Mouse (Mus musculus) embryonic facial prominence, embryonic 11.5 days (tissue): Measurements from ENCODE around the gene Gm20388. TPM values are rescaled to one million over a fixed set of nuclear protein-coding genes. Genes with fewer than 3 reads are reported as not detected.

Source experiments
- ATAC-seq: fragments of 200-750 bp; cut with Nextera tagmentation; replicated peaks from 2 replicates; pipeline ENCODE4 v1.8.0; 2017; ENCODE audit warnings: low read depth; ENCODE audit not compliant: insufficient number of reproducible peaks, low FRiP score, low TSS enrichment
- DNase-seq: peaks from one replicate; pipeline ENCODE4 v3.0.0-alpha.2; 2015; ENCODE audit warnings: low spot score
- H3K27ac ChIP-seq: fragments of 300-500 bp; sonication (generic); replicated peaks from 2 replicates; pipeline ENCODE4 v1.5.1; 2014; ENCODE audit warnings: mild to moderate bottlenecking, low read depth, low read length, control low read depth
- H3K27me3 ChIP-seq: fragments of 300-500 bp; sonication (generic); 2 replicates; pipeline ENCODE4 v1.6.1; 2014; ENCODE audit warnings: mild to moderate bottlenecking, low read length, moderate library complexity, mixed read lengths; ENCODE audit not compliant: control insufficient read depth, insufficient read depth
- H3K36me3 ChIP-seq: fragments of 300-500 bp; sonication (generic); replicated peaks from 2 replicates; pipeline ENCODE4 v1.6.1; 2014; ENCODE audit warnings: low read depth, mild to moderate bottlenecking, low read length, moderate library complexity, mixed read lengths; ENCODE audit not compliant: control insufficient read depth, insufficient read depth
- H3K4me1 ChIP-seq: fragments of 300-500 bp; sonication (generic); 2 replicates; pipeline ENCODE4 v1.6.1; 2014; ENCODE audit warnings: low read length, mixed read lengths; ENCODE audit not compliant: control insufficient read depth, insufficient read depth
- H3K4me2 ChIP-seq: fragments of 300-500 bp; sonication (generic); 2 replicates; pipeline ENCODE4 v1.6.1; 2014; ENCODE audit warnings: low read depth, mild to moderate bottlenecking, control low read depth, low read length, moderate library complexity
- H3K4me3 ChIP-seq: fragments of 300-500 bp; sonication (generic); 2 replicates; pipeline ENCODE4 v1.5.1; 2014; ENCODE audit warnings: low read depth, low read length, control low read depth
- H3K9ac ChIP-seq: fragments of 300-500 bp; sonication (generic); replicated peaks from 2 replicates; pipeline ENCODE4 v1.6.1; 2014; ENCODE audit warnings: mild to moderate bottlenecking, control low read depth, low read length
- H3K9me3 ChIP-seq: fragments of 300-500 bp; sonication (generic); replicated peaks from 2 replicates; pipeline ENCODE4 v1.6.1; 2016; ENCODE audit warnings: mild to moderate bottlenecking, low read length, inconsistent platforms, mixed read lengths; ENCODE audit not compliant: control insufficient read depth
- WGBS: fragments of 180-500 bp; shearing (Covaris S2); extraction: QIAGEN DNeasy Blood & Tissue Kit; methylation state at CpG from one replicate; pipeline ENCODE4 v1.1.7; 2014; 5-methylcytosine and 5-hydroxymethylcytosine counted together
- polyA plus RNA-seq: library from polyadenylated mRNA; unstranded; fragments of >200 nt; fragmentation: Nextera tagmentation; extraction: Ambion mirVana; gene quantifications from 2 replicates; pipeline ENCODE4 v1.2.1, GENCODE M21; 2014

The Gm20388 gene
- polyA plus RNA-seq, 1 experiment from 2014 or later = 3.1 TPM

DNA sequence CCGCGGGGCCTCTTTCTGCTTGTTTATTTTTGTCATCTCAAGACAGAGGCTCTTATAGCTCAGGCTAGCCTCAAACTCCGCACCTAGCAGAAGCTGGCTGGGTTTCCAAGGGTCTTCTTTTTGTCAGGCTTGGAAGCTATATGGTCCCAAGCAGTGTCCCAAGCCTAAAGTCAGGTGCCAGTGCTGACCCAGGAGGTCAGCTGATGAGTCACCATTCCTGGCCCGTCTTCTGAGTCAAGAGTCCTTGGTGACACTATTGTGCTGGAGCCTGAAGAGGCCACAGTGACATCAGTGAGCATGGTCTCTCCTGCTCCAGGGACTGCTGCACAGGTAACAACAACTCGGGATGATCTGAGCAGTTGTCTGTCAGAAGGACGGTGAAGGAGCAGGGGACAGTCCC is 1449.4 kb downstream of the Gm20388 start:
- Histone ChIP-seq H3K27ac (no peak overlapping the region), H3K4me1 (peaks cover 18% of the 10 kb centered on the region), H3K9ac (no peak overlapping the region), H3K27me3 (no peaks in the 10 kb centered on the region), H3K4me2 (no peak overlapping the region), H3K9me3 (no peaks in the 10 kb centered on the region), H3K4me3 (no peak overlapping the region), H3K36me3 (no peaks in the 10 kb centered on the region)
- no peak for DNase-seq
- no peak for ATAC-seq
- WGBS = 55% methylated on average over 6 of the region's 6 CpGs

DNA sequence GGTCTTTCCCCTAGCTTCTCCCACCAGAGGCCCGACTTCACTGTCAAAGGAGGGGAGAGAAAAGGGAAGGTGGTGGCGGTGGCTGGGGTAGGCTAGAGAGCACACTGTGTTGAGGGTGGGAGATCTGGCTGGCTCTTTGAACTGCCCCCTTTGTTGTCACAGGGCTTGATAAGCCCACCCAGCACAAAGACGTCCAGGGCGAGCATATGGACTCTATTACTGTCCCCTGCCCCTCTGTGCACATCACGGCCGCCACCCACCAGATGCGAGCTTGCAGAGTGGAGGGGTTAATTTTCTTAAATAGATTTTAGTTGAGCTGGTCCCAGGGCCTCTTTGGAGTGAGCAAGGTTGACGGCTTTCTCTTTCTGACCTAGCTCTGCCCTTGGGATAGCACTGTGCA is 1450.5 kb downstream of the Gm20388 start:
- DNase-seq (peak; percentile 62), ATAC-seq (no peak)
- no peak overlapping the region for H3K27ac ChIP-seq
- peaks cover 18% of the 10 kb centered on the region for H3K4me1 ChIP-seq
- no peak overlapping the region for H3K9ac ChIP-seq
- H3K4me2 ChIP-seq = no peak overlapping the region
- no peak overlapping the region for H3K4me3 ChIP-seq
- no peaks in the 10 kb centered on the region for H3K36me3 ChIP-seq
- WGBS = 33% methylated on average over 8 of the region's 8 CpGs
- no peaks in the 10 kb centered on the region for H3K9me3 ChIP-seq
- H3K27me3 ChIP-seq = no peaks in the 10 kb centered on the region

- H3K4me1 ChIP-seq = peaks cover 9% of the 10 kb centered on the region; the same call in 1 of the 2 replicates
- H3K36me3 ChIP-seq = no peaks in the 10 kb centered on the region
- H3K9ac ChIP-seq = no peak overlapping the region
- H3K27me3 ChIP-seq = no peaks in the 10 kb centered on the region
- no peak overlapping the region for H3K4me3 ChIP-seq
- H3K27ac ChIP-seq = no peak overlapping the region
- H3K9me3 ChIP-seq = no peaks in the 10 kb centered on the region
- H3K4me2 ChIP-seq = no peak overlapping the region
- 84% methylated on average over 6 of the region's 6 CpGs for WGBS
- ATAC-seq (no peak), DNase-seq (no peak)
These were observed 1454.0 kb downstream of the Gm20388 start for GRCm38 (mm10) chr8:121364646-121365045.

GRCm38 (mm10) chr8:121365150-121365549 is 1454.5 kb downstream of the Gm20388 start:
- Histone ChIP-seq H3K4me1 (peaks cover 7% of the 10 kb centered on the region; the same call in 1 of the 2 replicates), H3K4me2 (no peak overlapping the region), H3K27me3 (no peaks in the 10 kb centered on the region), H3K9me3 (no peaks in the 10 kb centered on the region), H3K4me3 (no peak overlapping the region), H3K9ac (no peak overlapping the region), H3K36me3 (no peaks in the 10 kb centered on the region), H3K27ac (no peak overlapping the region)
- DNase-seq (no peak), ATAC-seq (no peak)
- WGBS = 75% methylated on average over 3 of the region's 3 CpGs

DNA sequence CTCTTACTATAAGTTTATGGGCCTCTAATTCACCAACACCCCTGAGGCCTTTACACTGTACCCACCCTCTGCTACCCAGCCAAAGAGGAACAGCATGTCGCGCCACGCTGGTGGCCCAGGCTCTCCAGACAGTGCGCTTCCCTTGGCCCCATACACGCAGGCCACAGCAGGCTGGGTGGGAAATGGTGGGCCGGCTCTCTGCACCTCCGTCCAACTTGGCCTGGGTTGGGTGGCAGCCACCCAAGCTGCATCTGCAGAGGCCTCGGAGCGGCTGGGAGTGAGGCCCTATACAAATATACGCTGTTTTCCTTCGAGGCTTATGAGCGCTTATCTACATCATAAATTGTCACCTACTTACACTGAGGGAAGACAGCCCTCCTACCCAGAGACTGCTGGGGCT is 1456.0 kb downstream of the Gm20388 start:
- no peak overlapping the region for H3K4me3 ChIP-seq
- no peaks in the 10 kb centered on the region for H3K9me3 ChIP-seq
- no peaks in the 10 kb centered on the region for H3K36me3 ChIP-seq
- H3K27ac ChIP-seq = no peak overlapping the region
- H3K4me2 ChIP-seq = no peak overlapping the region
- H3K27me3 ChIP-seq = no peaks in the 10 kb centered on the region
- H3K9ac ChIP-seq = no peak overlapping the region
- no peaks in the 10 kb centered on the region for H3K4me1 ChIP-seq
- ATAC-seq (no peak), DNase-seq (no peak)
- 91% methylated on average over 12 of the region's 12 CpGs for WGBS

DNA sequence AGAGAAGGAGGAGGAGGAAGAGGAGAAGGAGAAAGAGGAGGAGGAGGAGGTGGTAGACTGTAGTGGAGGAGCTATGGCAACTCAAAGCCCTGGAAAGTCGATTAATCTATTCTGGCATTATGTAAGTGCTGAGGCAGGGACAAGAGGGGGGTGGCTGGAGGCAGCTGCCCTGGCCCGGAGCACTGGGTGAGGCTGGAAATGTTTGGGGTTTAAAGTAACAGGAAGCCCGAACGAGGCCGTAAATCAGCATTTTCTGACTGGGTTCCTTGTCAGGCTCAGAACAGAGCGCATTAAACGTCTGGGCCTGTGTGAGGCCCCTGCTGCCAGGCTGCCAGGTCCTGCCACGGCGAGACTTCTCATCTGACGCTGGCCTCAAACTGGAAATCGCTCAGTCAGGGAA is 1458.2 kb downstream of the Gm20388 start:
- no peaks in the 10 kb centered on the region for H3K36me3 ChIP-seq
- H3K27ac ChIP-seq = no peak overlapping the region
- H3K9ac ChIP-seq = no peak overlapping the region
- ATAC-seq = no peak
- DNase-seq = no peak
- H3K4me2 ChIP-seq = no peak overlapping the region
- no peaks in the 10 kb centered on the region for H3K9me3 ChIP-seq
- H3K4me1 ChIP-seq = no peaks in the 10 kb centered on the region
- H3K4me3 ChIP-seq = no peak overlapping the region
- 50% methylated on average over 11 of the region's 11 CpGs for WGBS
- no peaks in the 10 kb centered on the region for H3K27me3 ChIP-seq

- H3K4me1 ChIP-seq = no peaks in the 10 kb centered on the region
- 82% methylated on average over 11 of the region's 11 CpGs for WGBS
- no peak overlapping the region for H3K4me2 ChIP-seq
- H3K36me3 ChIP-seq = no peaks in the 10 kb centered on the region
- no peaks in the 10 kb centered on the region for H3K9me3 ChIP-seq
- DNase-seq = no peak
- no peak overlapping the region for H3K4me3 ChIP-seq
- no peaks in the 10 kb centered on the region for H3K27me3 ChIP-seq
- H3K9ac ChIP-seq = no peak overlapping the region
- no peak overlapping the region for H3K27ac ChIP-seq
- ATAC-seq = no peak
These were observed 1458.7 kb downstream of the Gm20388 start for GRCm38 (mm10) chr8:121369378-121369777.

- ATAC-seq = no peak
- Histone ChIP-seq H3K36me3 (no peaks in the 10 kb centered on the region), H3K27me3 (no peaks in the 10 kb centered on the region), H3K27ac (no peak overlapping the region), H3K4me2 (no peak overlapping the region), H3K9ac (no peak overlapping the region), H3K4me3 (no peak overlapping the region), H3K4me1 (no peaks in the 10 kb centered on the region; the same call in 1 of the 2 replicates), H3K9me3 (no peaks in the 10 kb centered on the region)
- 22% methylated on average over 9 of the region's 9 CpGs for WGBS
- DNase-seq = no peak
These were observed 1460.6 kb downstream of the Gm20388 start for GRCm38 (mm10) chr8:121371287-121371686.
